10 mouse cellular contexts compared by ENCODE assay signal in the genomic region with DNA sequence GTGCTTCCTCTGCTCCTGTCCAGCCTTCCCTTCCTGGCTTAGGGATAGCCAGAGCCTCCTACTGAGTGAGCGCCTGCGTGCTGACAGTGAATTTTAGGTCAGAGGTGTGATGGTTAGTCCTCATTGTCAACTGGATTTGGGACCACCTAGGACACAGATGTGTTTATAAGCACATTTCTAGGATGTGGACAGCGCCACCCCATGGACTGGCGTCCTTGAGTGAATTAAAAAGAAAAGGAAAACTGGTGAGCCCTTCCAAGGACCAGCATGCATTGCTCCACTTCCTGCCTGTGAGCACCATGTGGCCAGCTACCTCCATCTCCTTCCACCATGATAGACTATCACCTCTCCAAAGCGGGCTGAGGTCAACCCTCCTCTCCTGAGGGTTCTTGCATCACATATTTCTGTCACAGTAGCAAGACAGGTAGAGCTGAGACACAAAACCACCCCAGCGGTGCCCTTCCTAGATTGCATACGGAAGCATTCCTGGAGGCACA.
"Had no signal": no experiment of that assay in that cellular context is flagged by ENCODE, and none has a peak within 500 bp of the region (broad histone marks: within the 10 kb centered on the region; RNA-seq: fewer than 3 reads in every experiment).

No protein-coding gene starts in this region.

- ATAC-seq: liver, postnatal 0 days; midbrain, embryonic 16.5 days had no signal

- H3K9me3 ChIP-seq: limb, embryonic 15.5 days; liver, embryonic 13.5 days; lung, embryonic 15.5 days had no signal

- H3K27ac ChIP-seq: left cerebral cortex, adult 2 months; limb, embryonic 15.5 days; liver, embryonic 13.5 days; lung, embryonic 15.5 days; macrophage had no signal

- H3K9ac ChIP-seq: limb, embryonic 15.5 days; liver, embryonic 13.5 days; liver, postnatal 0 days; lung, embryonic 15.5 days had no signal

- H3K27me3 ChIP-seq: limb, embryonic 15.5 days; liver, embryonic 13.5 days; lung, embryonic 15.5 days had no signal

- DNase-seq: liver, embryonic 13.5 days; right cerebral cortex, postnatal 14 days; thymus, postnatal 36 days had no signal

- H3K4me3 ChIP-seq: left cerebral cortex, adult 2 months; limb, embryonic 15.5 days; liver, embryonic 13.5 days; lung, embryonic 15.5 days; megakaryocyte, embryonic 14.5 days had no signal
